Mouse (Mus musculus): ENCODE measurements around the gene Nod2. TPM values are rescaled to one million over a fixed set of nuclear protein-coding genes. Genes with fewer than 3 reads are reported as not detected.

The Nod2 gene
- total RNA-seq, 2 experiments from 2014 or later = 0.37 to 0.51 TPM

DNA sequence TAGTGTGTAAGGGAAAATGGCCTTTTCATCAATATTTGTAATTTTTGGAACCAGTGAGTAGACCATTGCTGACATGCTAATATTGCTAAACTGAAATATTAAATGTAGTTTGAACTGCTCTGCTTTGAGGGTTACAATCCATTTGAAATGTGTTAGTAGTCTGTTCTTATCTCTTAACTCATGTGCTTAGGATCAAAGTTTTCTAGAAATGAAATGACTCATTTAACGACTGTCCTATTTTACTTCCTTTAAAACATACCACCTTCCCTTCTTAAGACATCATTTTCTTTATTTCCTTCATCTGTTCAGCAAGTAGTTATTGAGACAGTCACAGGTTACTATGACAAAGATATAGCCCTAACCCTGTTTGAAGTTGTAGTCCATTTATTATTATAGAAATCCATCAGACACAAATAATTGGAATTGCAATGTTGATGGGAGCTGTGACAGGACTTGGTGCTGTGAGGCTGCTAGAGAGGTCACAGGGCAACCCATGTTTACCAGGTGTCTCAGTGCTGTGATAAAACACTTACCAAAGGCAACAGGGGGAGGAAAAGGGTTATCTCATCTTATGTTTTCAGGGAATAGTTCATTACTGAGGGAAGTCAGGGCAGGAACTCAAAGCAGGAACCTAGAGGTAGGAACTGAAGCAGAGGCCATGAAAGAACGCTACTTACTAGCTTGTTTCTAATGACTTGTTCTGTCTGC lies 76.3 kb downstream of the Nod2 start:
- no peak for DNase-seq (ENCODE audit: low spot score in 2 of 2)

Other genes starting within 250 kb of the Nod2 start
- 1 to 10 TPM; 8.2 to 9.0 TPM for gene Nkd1, start 126.0 kb upstream of the Nod2 start, total RNA-seq (2021)
- 1 to 10 TPM; 1.8 to 2.0 TPM for gene Snx20, start 11.2 kb upstream of the Nod2 start, total RNA-seq (2021)
- gene Cyld, start 49.7 kb downstream of the Nod2 start, total RNA-seq (2021) = 10 to 100 TPM; 90.8 to 93.6 TPM